Mouse (Mus musculus) spleen, adult 2 months (tissue): ENCODE measurements around the gene Osbpl3. TPM values are rescaled to one million over a fixed set of nuclear protein-coding genes. Genes with fewer than 3 reads are reported as not detected.

Source experiments
- DNase-seq, 2 experiments: peaks; one replicate each; pipeline versions ENCODE4 v3.0.0 to v3.0.0-alpha.2; 2012 to 2021; ENCODE audit warnings: low spot score in 2 of 2, low read depth in 1 of 2
- H3K27ac ChIP-seq: fragments of 200-500 bp; 2 replicates; pipeline ENCODE4 v1.5.1; 2012; ENCODE audit warnings: low read length, inconsistent platforms; ENCODE audit not compliant: insufficient read depth
- H3K27me3 ChIP-seq: fragments of 200-500 bp; 2 replicates; pipeline ENCODE4 v1.6.1; 2012; ENCODE audit warnings: mild to moderate bottlenecking, moderate library complexity, low read length, inconsistent platforms; ENCODE audit not compliant: control insufficient read depth, insufficient read depth
- H3K36me3 ChIP-seq: fragments of 200-500 bp; 2 replicates; pipeline ENCODE4 v1.6.1; 2012; ENCODE audit warnings: mild to moderate bottlenecking, low read length, inconsistent platforms; ENCODE audit not compliant: control insufficient read depth, insufficient read depth
- H3K4me1 ChIP-seq: fragments of 200-500 bp; 2 replicates; pipeline ENCODE4 v1.6.1; 2011; ENCODE audit warnings: inconsistent platforms; ENCODE audit not compliant: control insufficient read depth, insufficient read depth, insufficient read length
- H3K4me3 ChIP-seq: fragments of 200-500 bp; 2 replicates; pipeline ENCODE4 v1.5.1; 2011; ENCODE audit warnings: mild to moderate bottlenecking, inconsistent platforms; ENCODE audit not compliant: insufficient read depth, insufficient read length; ENCODE audit errors: extremely low read depth
- CTCF ChIP-seq: fragments of 200-500 bp; IDR thresholded peaks from 2 replicates; pipeline ENCODE4 v1.5.1; 2011; ENCODE audit warnings: mild to moderate bottlenecking, inconsistent platforms; ENCODE audit not compliant: insufficient read depth, insufficient read length, insufficient replicate concordance; ENCODE audit errors: extremely low read depth
- POLR2A ChIP-seq: fragments of 200-500 bp; IDR thresholded peaks from 2 replicates; pipeline ENCODE4 v1.6.1; 2011; ENCODE audit warnings: low read depth, low read length, inconsistent platforms
- WGBS: fragments of 180-500 bp; shearing (Covaris S2); methylation state at CpG from one replicate; pipeline ENCODE4 v1.1.7; 2018; 5-methylcytosine and 5-hydroxymethylcytosine counted together
- polyA plus RNA-seq: library from polyadenylated mRNA; depleted of rRNA; stranded (reverse); fragments of >200 nt; gene quantifications from 2 replicates; pipeline ENCODE4 v1.2.3, GENCODE M21; 2012

Gene Osbpl3
- polyA plus RNA-seq, 1 experiment: 2.8 TPM

- no peak overlapping the region for H3K4me3 ChIP-seq
- DNase-seq: no peak
- no peaks in the 10 kb centered on the region for H3K27me3 ChIP-seq
- no peaks in the 10 kb centered on the region for H3K4me1 ChIP-seq
- TF ChIP-seq CTCF (no peak), POLR2A (no peak)
- no peak overlapping the region for H3K27ac ChIP-seq
- no peaks in the 10 kb centered on the region for H3K36me3 ChIP-seq
- 94% methylated on average over 2 of the region's 2 CpGs for WGBS
Measured at GRCm38 (mm10) chr6:50420413-50420812, 35.6 kb downstream of the Osbpl3 start.

- no peak for DNase-seq
- WGBS: 95% methylated on average over 10 of the region's 10 CpGs
- H3K4me3 ChIP-seq: no peak overlapping the region
- H3K4me1 ChIP-seq: no peaks in the 10 kb centered on the region
- no peak overlapping the region for H3K27ac ChIP-seq
- TF ChIP-seq CTCF (no peak), POLR2A (no peak)
- H3K27me3 ChIP-seq: no peaks in the 10 kb centered on the region
- H3K36me3 ChIP-seq: no peaks in the 10 kb centered on the region
Measured at GRCm38 (mm10) chr6:50419518-50420290, 36.3 kb downstream of the Osbpl3 start.

- WGBS: 92% methylated on average over 4 of the region's 4 CpGs
- TF ChIP-seq CTCF (no peak), POLR2A (no peak)
- H3K27ac ChIP-seq: no peak overlapping the region
Measured at GRCm38 (mm10) chr6:50418951-50419350, 37.0 kb downstream of the Osbpl3 start.

GRCm38 (mm10) chr6:50416854-50417253 lies 39.1 kb downstream of the Osbpl3 start:
- Histone ChIP-seq H3K4me3 (no peak overlapping the region), H3K27ac (no peak overlapping the region), H3K27me3 (no peaks in the 10 kb centered on the region), H3K36me3 (no peaks in the 10 kb centered on the region), H3K4me1 (no peaks in the 10 kb centered on the region)
- 70% methylated on average over 5 of the region's 5 CpGs for WGBS
- DNase-seq: peak; percentile 8 to 43
- TF ChIP-seq POLR2A (no peak), CTCF (no peak)

More at GRCm38 (mm10) chr6:50418951-50419350, 37.0 kb downstream of the Osbpl3 start:
- Histone ChIP-seq H3K36me3 (no peaks in the 10 kb centered on the region), H3K4me1 (no peaks in the 10 kb centered on the region), H3K27me3 (no peaks in the 10 kb centered on the region), H3K4me3 (no peak overlapping the region)
- DNase-seq: no peak

DNA sequence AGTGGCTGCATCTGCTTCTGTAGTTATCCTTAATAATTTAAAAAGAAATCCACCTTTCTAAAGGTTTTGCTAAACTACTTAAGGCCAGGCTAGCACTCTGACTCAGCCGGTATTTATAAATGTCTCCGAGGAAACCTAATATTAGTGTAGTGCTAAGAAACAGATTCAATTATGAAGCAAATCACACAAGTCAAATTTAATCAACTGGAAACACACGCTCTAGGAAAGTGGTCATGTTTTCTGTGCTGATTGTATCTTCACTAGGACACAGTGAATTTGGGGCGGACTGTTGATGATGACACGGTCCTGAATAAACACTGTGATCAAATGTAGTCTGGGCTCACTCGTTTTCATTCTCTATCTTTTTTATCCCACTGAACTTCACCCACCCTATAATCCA lies 40.6 kb downstream of the Osbpl3 start:
- Histone ChIP-seq H3K36me3 (no peaks in the 10 kb centered on the region), H3K27me3 (no peaks in the 10 kb centered on the region), H3K4me3 (no peak overlapping the region), H3K27ac (no peak overlapping the region), H3K4me1 (no peaks in the 10 kb centered on the region)
- no peak for DNase-seq
- WGBS: 93% methylated on average over 6 of the region's 6 CpGs
- TF ChIP-seq CTCF: no peak
- no peak for TF ChIP-seq POLR2A

- Histone ChIP-seq H3K27ac (no peak overlapping the region), H3K36me3 (no peaks in the 10 kb centered on the region), H3K27me3 (no peaks in the 10 kb centered on the region), H3K4me1 (no peaks in the 10 kb centered on the region), H3K4me3 (no peak overlapping the region)
- DNase-seq: no peak
- WGBS: 84% methylated on average over 6 of the region's 6 CpGs
- TF ChIP-seq CTCF (no peak), POLR2A (no peak)
Measured at GRCm38 (mm10) chr6:50414547-50414946, 41.5 kb downstream of the Osbpl3 start.

DNA sequence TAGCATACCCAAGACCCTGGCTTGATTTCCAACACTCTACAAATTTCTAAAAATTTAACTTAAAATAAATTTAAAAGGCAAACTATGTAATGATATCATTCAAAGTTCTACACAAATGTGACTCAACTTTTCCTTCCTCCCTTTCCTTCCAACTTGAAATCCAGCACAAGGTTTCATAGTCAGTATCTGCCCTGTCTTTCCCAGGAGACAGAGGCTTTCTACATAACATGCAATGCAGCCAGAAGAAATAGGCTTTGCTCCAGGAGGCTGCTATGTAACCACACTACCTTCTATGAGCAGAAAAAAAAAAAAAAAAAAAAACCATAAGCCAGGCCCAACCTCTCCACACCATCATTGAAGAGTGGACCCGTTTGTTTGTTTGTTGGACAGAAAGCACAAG lies 42.6 kb downstream of the Osbpl3 start:
- 74% methylated on average over 1 of the region's 1 CpGs for WGBS
- Histone ChIP-seq H3K36me3 (no peaks in the 10 kb centered on the region), H3K27ac (no peak overlapping the region), H3K4me1 (no peaks in the 10 kb centered on the region), H3K27me3 (no peaks in the 10 kb centered on the region), H3K4me3 (no peak overlapping the region)
- TF ChIP-seq CTCF: no peak
- no peak for TF ChIP-seq POLR2A
- DNase-seq: no peak
